Mouse (Mus musculus): Measurements from ENCODE around the gene Zswim4. TPM values are rescaled to one million over a fixed set of nuclear protein-coding genes. Genes with fewer than 3 reads are reported as not detected.
A peak's percentile ranks its signal among the peaks of the same experiment; 100 is the strongest.

The Zswim4 gene
- polyA plus RNA-seq, 1 experiment from 2014 or later: 11.0 TPM

DNA sequence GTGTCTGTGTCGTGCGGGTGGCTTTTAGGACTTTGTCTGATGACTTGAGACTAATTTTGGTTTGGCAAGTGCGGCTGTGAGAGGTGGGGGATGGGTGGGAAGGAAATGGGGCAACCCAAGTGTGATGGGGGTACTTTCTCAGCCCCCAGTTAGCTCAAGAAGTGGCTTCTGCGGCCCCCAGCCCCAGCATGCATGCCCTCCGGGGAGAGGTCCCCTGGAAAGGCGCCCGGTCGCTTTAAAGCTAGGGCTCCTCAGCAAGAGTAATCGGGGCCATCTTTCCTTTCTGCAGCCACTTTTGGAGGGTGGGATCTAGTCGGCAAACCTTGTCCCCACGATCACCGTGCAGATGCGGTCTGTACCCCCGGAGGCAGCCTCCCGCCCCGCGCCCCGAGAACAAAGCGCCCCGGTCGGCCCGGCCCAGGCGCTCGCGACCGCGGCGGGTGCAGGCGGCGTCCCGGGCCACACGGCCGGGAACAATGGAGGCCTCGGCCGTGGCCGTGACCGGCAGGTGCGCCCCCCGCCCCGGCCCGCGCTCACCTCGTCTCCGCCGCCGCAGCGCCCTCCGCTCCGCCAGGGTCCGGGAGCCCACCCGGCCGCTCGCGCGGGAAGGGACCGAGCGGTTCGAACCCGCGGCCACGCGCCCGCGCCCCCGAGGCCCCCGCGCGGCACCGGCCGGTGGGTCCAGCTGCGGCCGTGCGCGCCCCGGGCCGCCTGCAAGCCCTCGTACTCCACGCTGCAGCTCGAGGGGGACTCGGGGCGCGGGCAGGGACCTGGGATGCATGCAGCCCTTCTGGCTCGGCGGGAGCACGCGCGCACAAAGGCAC lies 53.4 kb downstream of the Zswim4 start:
- peak; percentile 44 for DNase-seq (ENCODE audit: low spot score)
- ATAC-seq (replicated peaks; ENCODE audit: low FRiP score, low read depth): peak; percentile 14; the same call in 1 of the 2 replicates
- Histone ChIP-seq H3K9ac (ENCODE audit: low read depth, low read length) (peak overlapping the region; percentile 96), H3K27me3 (ENCODE audit: insufficient read depth, low read length) (no peaks in the 10 kb centered on the region), H3K4me3 (replicated peaks; ENCODE audit: low read depth, low read length) (peak overlapping the region; percentile 75), H3K9me3 (replicated peaks; ENCODE audit: low read length) (no peaks in the 10 kb centered on the region), H3K4me1 (replicated peaks; ENCODE audit: insufficient read depth, low read length) (peaks cover 34% of the 10 kb centered on the region), H3K36me3 (ENCODE audit: insufficient read depth, low read length) (no peaks in the 10 kb centered on the region), H3K4me2 (ENCODE audit: low read length) (peak overlapping the region; percentile 90), H3K27ac (peak overlapping the region; percentile 86)
- no peak for TF ChIP-seq CTCF (IDR thresholded peaks at IDR 0.05; ENCODE audit: low read depth)
- 1% methylated on average over 63 of the region's 87 CpGs for WGBS

DNA sequence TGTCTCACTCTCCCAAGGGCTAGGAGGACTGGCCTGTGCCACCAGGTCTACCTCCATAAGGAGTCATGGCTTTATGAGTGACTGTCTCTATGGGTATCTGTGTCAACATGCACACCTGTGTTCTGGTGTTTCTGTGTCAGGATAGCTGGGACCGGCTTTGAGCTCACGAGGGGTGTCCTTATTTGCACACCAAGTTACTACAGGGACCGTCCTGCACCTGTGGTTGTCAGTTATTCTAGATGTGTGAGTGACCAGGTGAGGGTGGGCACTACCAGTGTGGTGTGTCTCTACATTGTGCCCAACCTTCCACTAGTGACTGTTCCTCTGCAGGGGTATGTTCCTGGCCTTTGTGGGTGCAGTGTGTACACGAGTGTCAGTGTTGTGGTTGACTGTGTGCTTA lies 54.0 kb downstream of the Zswim4 start:
- peak overlapping the region; percentile 86; the same call in 1 of the 2 replicates for H3K27ac ChIP-seq

GRCm38 (mm10) chr8:84180530-84181190 lies 56.2 kb downstream of the Zswim4 start:
- no peaks in the 10 kb centered on the region for H3K27me3 ChIP-seq (ENCODE audit: insufficient read depth, low read length)
- peak overlapping the region; percentile 51 for H3K4me2 ChIP-seq (ENCODE audit: low read length)
- WGBS: 3% methylated on average over 16 of the region's 16 CpGs
- peak; percentile 74 for DNase-seq (ENCODE audit: low spot score)
- H3K4me1 ChIP-seq (replicated peaks; ENCODE audit: insufficient read depth, low read length): peaks cover 40% of the 10 kb centered on the region
- ATAC-seq (replicated peaks; ENCODE audit: low FRiP score, low read depth): peak; percentile 37; the same call in 1 of the 2 replicates
- TF ChIP-seq CTCF (IDR thresholded peaks at IDR 0.05; ENCODE audit: low read depth): peak; percentile 25; the same call in 1 of the 2 replicates
- 0 out of 2 replicates have a peak overlapping the region, but pooled peaks have one; percentile 12 for H3K4me3 ChIP-seq (replicated peaks; ENCODE audit: low read depth, low read length)
- H3K27ac ChIP-seq: peak overlapping the region; percentile 67; the same call in 1 of the 2 replicates
- H3K9me3 ChIP-seq (replicated peaks; ENCODE audit: low read length): no peaks in the 10 kb centered on the region
- H3K9ac ChIP-seq (ENCODE audit: low read depth, low read length): peak overlapping the region; percentile 53
- H3K36me3 ChIP-seq (ENCODE audit: insufficient read depth, low read length): no peaks in the 10 kb centered on the region

More for the DNA sequence above, 54.0 kb downstream of the Zswim4 start:
- H3K4me2 ChIP-seq (ENCODE audit: low read length): peak overlapping the region; percentile 90
- peak overlapping the region; percentile 96 for H3K9ac ChIP-seq (ENCODE audit: low read depth, low read length)
- H3K4me3 ChIP-seq (replicated peaks; ENCODE audit: low read depth, low read length): peak overlapping the region; percentile 75
- H3K36me3 ChIP-seq (ENCODE audit: insufficient read depth, low read length): no peaks in the 10 kb centered on the region
- WGBS: 43% methylated on average over 4 of the region's 4 CpGs
- no peak for ATAC-seq (replicated peaks; ENCODE audit: low FRiP score, low read depth)
- H3K9me3 ChIP-seq (replicated peaks; ENCODE audit: low read length): no peaks in the 10 kb centered on the region
- no peak for TF ChIP-seq CTCF (IDR thresholded peaks at IDR 0.05; ENCODE audit: low read depth)
- H3K4me1 ChIP-seq (replicated peaks; ENCODE audit: insufficient read depth, low read length): peaks cover 34% of the 10 kb centered on the region
- DNase-seq (ENCODE audit: low spot score): no peak
- H3K27me3 ChIP-seq (ENCODE audit: insufficient read depth, low read length): no peaks in the 10 kb centered on the region

- peak overlapping the region; percentile 53 for H3K9ac ChIP-seq (ENCODE audit: low read depth, low read length)
- 0 out of 2 replicates have a peak overlapping the region, but pooled peaks have one; percentile 12 for H3K4me3 ChIP-seq (replicated peaks; ENCODE audit: low read depth, low read length)
- DNase-seq (ENCODE audit: low spot score): no peak
- TF ChIP-seq CTCF (IDR thresholded peaks at IDR 0.05; ENCODE audit: low read depth): no peak
- H3K36me3 ChIP-seq (ENCODE audit: insufficient read depth, low read length): no peaks in the 10 kb centered on the region
- H3K27ac ChIP-seq: peak overlapping the region; percentile 67
- no peaks in the 10 kb centered on the region for H3K27me3 ChIP-seq (ENCODE audit: insufficient read depth, low read length)
- no peak for ATAC-seq (replicated peaks; ENCODE audit: low FRiP score, low read depth)
- H3K9me3 ChIP-seq (replicated peaks; ENCODE audit: low read length): no peaks in the 10 kb centered on the region
- H3K4me2 ChIP-seq (ENCODE audit: low read length): peak overlapping the region; percentile 51
- 15% methylated on average over 4 of the region's 4 CpGs for WGBS
- H3K4me1 ChIP-seq (replicated peaks; ENCODE audit: insufficient read depth, low read length): peaks cover 40% of the 10 kb centered on the region
Measured at GRCm38 (mm10) chr8:84179946-84180345, 56.9 kb downstream of the Zswim4 start.

DNA sequence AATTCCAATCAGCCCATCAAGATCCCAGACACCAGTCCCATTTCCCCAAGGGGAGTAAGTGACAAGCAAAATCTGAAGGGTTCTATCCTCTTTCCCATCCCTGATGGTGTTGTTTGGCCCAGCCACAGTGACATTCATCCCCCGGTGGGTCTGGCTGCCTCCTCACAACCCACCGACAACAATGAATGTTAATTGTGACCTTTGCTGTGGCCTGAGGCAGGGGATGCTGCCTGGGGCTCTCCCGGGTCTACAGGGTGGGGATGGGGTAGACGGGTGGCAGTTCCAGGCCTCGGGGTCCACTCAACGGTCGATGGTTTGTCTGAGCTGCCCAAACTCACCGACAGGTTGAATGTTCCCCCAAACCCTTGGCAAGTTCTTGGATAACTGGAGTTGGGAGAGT lies 58.3 kb downstream of the Zswim4 start:
- Histone ChIP-seq H3K4me2 (ENCODE audit: low read length) (no peak overlapping the region), H3K27me3 (ENCODE audit: insufficient read depth, low read length) (no peaks in the 10 kb centered on the region), H3K36me3 (ENCODE audit: insufficient read depth, low read length) (peaks cover 3% of the 10 kb centered on the region; the same call in 1 of the 2 replicates), H3K4me1 (replicated peaks; ENCODE audit: insufficient read depth, low read length) (peaks cover 35% of the 10 kb centered on the region), H3K4me3 (replicated peaks; ENCODE audit: low read depth, low read length) (no peak overlapping the region), H3K27ac (no peak overlapping the region), H3K9ac (ENCODE audit: low read depth, low read length) (no peak overlapping the region), H3K9me3 (replicated peaks; ENCODE audit: low read length) (no peaks in the 10 kb centered on the region)
- ATAC-seq (replicated peaks; ENCODE audit: low FRiP score, low read depth): no peak
- no peak for TF ChIP-seq CTCF (IDR thresholded peaks at IDR 0.05; ENCODE audit: low read depth)
- no peak for DNase-seq (ENCODE audit: low spot score)
- WGBS: 77% methylated on average over 8 of the region's 8 CpGs

GRCm38 (mm10) chr8:84177405-84177804 lies 59.5 kb downstream of the Zswim4 start:
- DNase-seq (ENCODE audit: low spot score) (no peak), ATAC-seq (replicated peaks; ENCODE audit: low FRiP score, low read depth) (no peak)
- Histone ChIP-seq H3K36me3 (ENCODE audit: insufficient read depth, low read length) (peaks cover 12% of the 10 kb centered on the region), H3K4me2 (ENCODE audit: low read length) (no peak overlapping the region), H3K4me1 (replicated peaks; ENCODE audit: insufficient read depth, low read length) (peaks cover 28% of the 10 kb centered on the region), H3K4me3 (replicated peaks; ENCODE audit: low read depth, low read length) (no peak overlapping the region), H3K9me3 (replicated peaks; ENCODE audit: low read length) (no peaks in the 10 kb centered on the region), H3K27me3 (ENCODE audit: insufficient read depth, low read length) (no peaks in the 10 kb centered on the region), H3K27ac (no peak overlapping the region), H3K9ac (ENCODE audit: low read depth, low read length) (no peak overlapping the region)
- no peak for TF ChIP-seq CTCF (IDR thresholded peaks at IDR 0.05; ENCODE audit: low read depth)
- WGBS: 85% methylated on average over 3 of the region's 3 CpGs
